Comparison of ENCODE assay signal across 21 mouse cellular contexts in the genomic region with DNA sequence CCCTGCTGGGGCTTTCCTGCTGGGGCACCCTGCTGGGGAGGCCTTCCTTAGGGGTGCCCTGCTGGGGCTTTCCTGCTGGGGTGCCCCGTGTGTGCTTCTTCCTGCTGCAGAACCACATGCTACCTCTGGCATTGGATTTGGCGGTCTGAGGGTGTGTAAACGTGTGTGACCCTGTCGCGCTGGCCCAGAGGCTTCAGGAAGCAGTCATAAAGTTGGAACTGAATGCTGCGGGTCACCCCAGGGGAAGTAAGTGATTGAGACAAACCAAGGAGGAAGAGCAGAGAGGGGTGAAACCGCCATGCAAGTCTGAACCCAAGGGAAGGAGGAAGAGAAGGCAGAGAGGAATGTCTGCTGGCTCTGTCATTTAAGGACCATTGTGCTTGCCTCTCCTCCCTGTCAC. TPM values are rescaled to one million over a fixed set of nuclear protein-coding genes. Genes with fewer than 3 reads are reported as not detected.
DNase-seq lines count a peak whose midpoint lies in the region; ATAC-seq lines count a peak whose summit lies in the region.
"Had no signal": no experiment of that assay in that cellular context is flagged by ENCODE, and none has a peak within 500 bp of the region (broad histone marks: within the 10 kb centered on the region; RNA-seq: fewer than 3 reads in every experiment).

No protein-coding gene starts in this region.

- H3K4me2 ChIP-seq in liver, embryonic 12.5 days = no peak overlapping the region
- no peak overlapping the region for H3K4me2 ChIP-seq in liver, embryonic 11.5 days
- no peak overlapping the region for H3K4me2 ChIP-seq in intestine, embryonic 15.5 days (replicated peaks)
- no peak overlapping the region for H3K4me2 ChIP-seq in stomach, embryonic 14.5 days (replicated peaks; ENCODE audit: low read depth, low read length)
- H3K4me2 ChIP-seq in hindbrain, embryonic 13.5 days = no peak overlapping the region
- H3K4me2 ChIP-seq: embryonic facial prominence, embryonic 13.5 days; limb, embryonic 12.5 days; midbrain, embryonic 13.5 days; neural tube, embryonic 12.5 days had no signal

- H3K9ac ChIP-seq in liver, embryonic 12.5 days = no peak overlapping the region
- H3K9ac ChIP-seq in liver, embryonic 11.5 days (ENCODE audit: low read depth, low read length) = no peak overlapping the region
- H3K9ac ChIP-seq in intestine, embryonic 15.5 days = no peak overlapping the region
- H3K9ac ChIP-seq in stomach, embryonic 14.5 days (replicated peaks; ENCODE audit: low read depth, low read length) = no peak overlapping the region
- H3K9ac ChIP-seq in hindbrain, embryonic 13.5 days = no peak overlapping the region
- H3K9ac ChIP-seq: embryonic facial prominence, embryonic 13.5 days; limb, embryonic 12.5 days; midbrain, embryonic 13.5 days; neural tube, embryonic 12.5 days had no signal

- H3K4me1 ChIP-seq in liver, embryonic 12.5 days = peaks cover 8% of the 10 kb centered on the region
- H3K4me1 ChIP-seq in liver, embryonic 11.5 days (replicated peaks; ENCODE audit: control insufficient read depth, insufficient read depth, low read length) = no peaks in the 10 kb centered on the region
- peaks cover 17% of the 10 kb centered on the region for H3K4me1 ChIP-seq in intestine, embryonic 15.5 days (replicated peaks)
- peaks cover 3% of the 10 kb centered on the region; the same call in 1 of the 2 replicates for H3K4me1 ChIP-seq in stomach, embryonic 14.5 days (ENCODE audit: control insufficient read depth, insufficient read depth, low read length)
- H3K4me1 ChIP-seq in hindbrain, embryonic 13.5 days (replicated peaks) = no peaks in the 10 kb centered on the region
- H3K4me1 ChIP-seq: embryonic facial prominence, embryonic 13.5 days; midbrain, embryonic 13.5 days had no signal

- no peaks in the 10 kb centered on the region for H3K36me3 ChIP-seq in liver, embryonic 12.5 days
- no peaks in the 10 kb centered on the region for H3K36me3 ChIP-seq in liver, embryonic 11.5 days (ENCODE audit: control insufficient read depth, insufficient read depth, low read length)
- no peaks in the 10 kb centered on the region for H3K36me3 ChIP-seq in intestine, embryonic 15.5 days
- no peaks in the 10 kb centered on the region for H3K36me3 ChIP-seq in stomach, embryonic 14.5 days (ENCODE audit: control insufficient read depth, insufficient read depth, low read length)
- H3K36me3 ChIP-seq in hindbrain, embryonic 13.5 days = no peaks in the 10 kb centered on the region
- H3K36me3 ChIP-seq: embryonic facial prominence, embryonic 13.5 days; hindbrain, embryonic 10.5 days; limb, embryonic 12.5 days; midbrain, embryonic 13.5 days; neural tube, embryonic 12.5 days had no signal

- no peaks in the 10 kb centered on the region for H3K9me3 ChIP-seq in liver, embryonic 12.5 days (replicated peaks)
- no peaks in the 10 kb centered on the region for H3K9me3 ChIP-seq in liver, embryonic 11.5 days (ENCODE audit: control insufficient read depth, low read length)
- no peaks in the 10 kb centered on the region for H3K9me3 ChIP-seq in intestine, embryonic 15.5 days
- no peaks in the 10 kb centered on the region for H3K9me3 ChIP-seq in stomach, embryonic 14.5 days (ENCODE audit: control insufficient read depth, low read depth, low read length)
- H3K9me3 ChIP-seq in hindbrain, embryonic 13.5 days = no peaks in the 10 kb centered on the region
- H3K9me3 ChIP-seq: embryonic facial prominence, embryonic 13.5 days; hindbrain, embryonic 10.5 days; limb, embryonic 12.5 days; midbrain, embryonic 13.5 days; neural tube, embryonic 12.5 days had no signal

- 24% methylated on average over 7 of the region's 7 CpGs for WGBS in liver, embryonic 12.5 days (ENCODE audit: insufficient replicate concordance)
- WGBS in liver, embryonic 11.5 days = 26% methylated on average over 7 of the region's 7 CpGs
- WGBS in intestine, embryonic 15.5 days = 33% methylated on average over 7 of the region's 7 CpGs
- 46% methylated on average over 7 of the region's 7 CpGs for WGBS in stomach, embryonic 14.5 days
- WGBS in hindbrain, embryonic 13.5 days = 41% methylated on average over 7 of the region's 7 CpGs

- no peak overlapping the region for H3K27ac ChIP-seq in liver, embryonic 12.5 days
- no peak overlapping the region for H3K27ac ChIP-seq in liver, embryonic 11.5 days (ENCODE audit: low read depth, low read length)
- H3K27ac ChIP-seq in intestine, embryonic 15.5 days = no peak overlapping the region
- H3K27ac ChIP-seq in stomach, embryonic 14.5 days (ENCODE audit: low read length) = no peak overlapping the region
- H3K27ac ChIP-seq in hindbrain, embryonic 13.5 days = no peak overlapping the region
- H3K27ac ChIP-seq: embryonic facial prominence, embryonic 13.5 days; hindbrain, embryonic 10.5 days; limb, embryonic 12.5 days; midbrain, embryonic 13.5 days; neural tube, embryonic 12.5 days had no signal

- 0 out of 2 replicates have a peak, but pooled peaks have one; percentile 30 for ATAC-seq in liver, embryonic 12.5 days
- ATAC-seq in liver, embryonic 11.5 days (replicated peaks; ENCODE audit: low FRiP score) = no peak
- ATAC-seq in common myeloid progenitor, adult 5-6 weeks (replicated peaks; ENCODE audit: low read depth, poor library complexity, severe bottlenecking) = peak; percentile 76
- peak; percentile 34 for ATAC-seq in intestine, embryonic 15.5 days
- ATAC-seq in stomach, embryonic 14.5 days (ENCODE audit: insufficient number of reproducible peaks, insufficient read depth, low FRiP score, low read depth) = 0 out of 2 replicates have a peak, but pooled peaks have one; percentile 18
- ATAC-seq in megakaryocyte-erythroid progenitor cell, adult 5-6 weeks (replicated peaks; ENCODE audit: low FRiP score, low TSS enrichment, poor library complexity, severe bottlenecking) = no peak
- no peak for ATAC-seq in hindbrain, embryonic 13.5 days (ENCODE audit: low FRiP score)
- ATAC-seq: CD4-positive, CD25-positive, alpha-beta regulatory T cell, adult 4 months; forebrain, embryonic 16.5 days; midbrain, embryonic 13.5 days had no signal

- DNase-seq in liver, embryonic 11.5 days (ENCODE audit: low spot score) = no peak
- DNase-seq: cerebellum, adult 2 months; lung, postnatal 4 days; thymus, postnatal 25 days had no signal

- H3K27me3 ChIP-seq in liver, embryonic 12.5 days (replicated peaks) = peaks cover 15% of the 10 kb centered on the region
- no peaks in the 10 kb centered on the region for H3K27me3 ChIP-seq in liver, embryonic 11.5 days (replicated peaks; ENCODE audit: control insufficient read depth, insufficient read depth, low read length)
- H3K27me3 ChIP-seq in intestine, embryonic 15.5 days (replicated peaks) = no peaks in the 10 kb centered on the region
- H3K27me3 ChIP-seq in stomach, embryonic 14.5 days (ENCODE audit: control insufficient read depth, insufficient read depth, low read length) = no peaks in the 10 kb centered on the region
- H3K27me3 ChIP-seq in hindbrain, embryonic 13.5 days = no peaks in the 10 kb centered on the region
- H3K27me3 ChIP-seq: embryonic facial prominence, embryonic 13.5 days; limb, embryonic 12.5 days; midbrain, embryonic 13.5 days; neural tube, embryonic 12.5 days had no signal

- H3K4me3 ChIP-seq in liver, embryonic 12.5 days = no peak overlapping the region
- no peak overlapping the region for H3K4me3 ChIP-seq in liver, embryonic 11.5 days (ENCODE audit: low read depth, low read length)
- H3K4me3 ChIP-seq in intestine, embryonic 15.5 days (replicated peaks) = no peak overlapping the region
- no peak overlapping the region for H3K4me3 ChIP-seq in stomach, embryonic 14.5 days (ENCODE audit: low read depth, low read length)
- H3K4me3 ChIP-seq in hindbrain, embryonic 13.5 days = no peak overlapping the region
- H3K4me3 ChIP-seq: embryonic facial prominence, embryonic 13.5 days; hindbrain, embryonic 10.5 days; limb, embryonic 12.5 days; midbrain, embryonic 13.5 days; neural tube, embryonic 12.5 days had no signal

RNA-seq across cellular contexts. Expression of gene Muc4, which starts 37.1 kb away (rescaled TPM):
- polyA plus RNA-seq in liver, embryonic 12.5 days (2016; fragmentation: Nextera tagmentation; extraction: Ambion mirVana) = 0.59 and 0.63 TPM in 2 replicates
- 0.41 and 0.66 TPM in 2 replicates for polyA plus RNA-seq in liver, embryonic 11.5 days (2014; fragmentation: Nextera tagmentation; extraction: Ambion mirVana)
- total RNA-seq in common myeloid progenitor, adult 5-6 weeks (2017) = not detected in 2 replicates
- 1.7 and 2.5 TPM in 2 replicates for polyA plus RNA-seq in intestine, embryonic 15.5 days (2015; fragmentation: Nextera tagmentation; extraction: Ambion mirVana)
- 8.7 and 8.8 TPM in 2 replicates for polyA plus RNA-seq in stomach, embryonic 14.5 days (2014; fragmentation: Nextera tagmentation; extraction: Ambion mirVana)
- not detected in 2 replicates for total RNA-seq in megakaryocyte-erythroid progenitor cell, adult 5-6 weeks (2014; fragmentation: Nextera tagmentation)
- not detected in 2 replicates for total RNA-seq in megakaryocyte-erythroid progenitor cell, adult 5-6 weeks (2017)
- not detected in 2 replicates for polyA plus RNA-seq in hindbrain, embryonic 13.5 days (2015; fragmentation: Nextera tagmentation; extraction: Ambion mirVana)
- total RNA-seq: adrenal gland, postnatal 25 days; layer of hippocampus, postnatal 10 days; MEL had no signal
- polyA plus RNA-seq: CD4-positive, CD25-positive, alpha-beta regulatory T cell, adult 4 months; forebrain, embryonic 16.5 days; heart, embryonic 14.5 days; limb, embryonic 12.5 days; midbrain, embryonic 13.5 days had no signal

RNA-seq across cellular contexts. Expression of gene Tnk2, which starts 54.9 kb away (rescaled TPM):
- 6.3 and 6.6 TPM in 2 replicates for polyA plus RNA-seq in liver, embryonic 12.5 days (2016; fragmentation: Nextera tagmentation; extraction: Ambion mirVana)
- 10.8 and 11.6 TPM in 2 replicates for polyA plus RNA-seq in liver, embryonic 11.5 days (2014; fragmentation: Nextera tagmentation; extraction: Ambion mirVana)
- 11.7 and 13.4 TPM in 2 replicates for total RNA-seq in common myeloid progenitor, adult 5-6 weeks (2017)
- polyA plus RNA-seq in intestine, embryonic 15.5 days (2015; fragmentation: Nextera tagmentation; extraction: Ambion mirVana) = 9.2 and 10.1 TPM in 2 replicates
- 13.1 and 17.1 TPM in 2 replicates for polyA plus RNA-seq in stomach, embryonic 14.5 days (2014; fragmentation: Nextera tagmentation; extraction: Ambion mirVana)
- 45.7 and 54.4 TPM in 2 replicates for total RNA-seq in megakaryocyte-erythroid progenitor cell, adult 5-6 weeks (2014; fragmentation: Nextera tagmentation)
- 27.7 and 28.6 TPM in 2 replicates for total RNA-seq in megakaryocyte-erythroid progenitor cell, adult 5-6 weeks (2017)
- 18.0 and 19.1 TPM in 2 replicates for polyA plus RNA-seq in hindbrain, embryonic 13.5 days (2015; fragmentation: Nextera tagmentation; extraction: Ambion mirVana)

Comparison
In these comparisons a context has a peak if more than half of its experiments do, and no peak if none do; other contexts are left out.
1. ATAC-seq: peak in liver, embryonic 12.5 days (single experiment), common myeloid progenitor, adult 5-6 weeks (single experiment), intestine, embryonic 15.5 days (single experiment) and stomach, embryonic 14.5 days (single experiment); none in liver, embryonic 11.5 days (single experiment), megakaryocyte-erythroid progenitor cell, adult 5-6 weeks (single experiment) and hindbrain, embryonic 13.5 days (single experiment).